In genomic region chr12:102288846-102289245, GRCm38 (mm10) we compare ENCODE assay signal across 10 mouse cellular contexts.
"Had no signal": no experiment of that assay in that cellular context is flagged by ENCODE, and none has a peak within 500 bp of the region (broad histone marks: within the 10 kb centered on the region; RNA-seq: fewer than 3 reads in every experiment).

No protein-coding gene starts in this region.

- H3K4me2 ChIP-seq: liver, embryonic 13.5 days; neural tube, embryonic 12.5 days had no signal

- H3K9ac ChIP-seq: liver, embryonic 13.5 days; liver, postnatal 0 days; neural tube, embryonic 12.5 days had no signal

- ATAC-seq: inflammation-experienced regulatory T-cells, adult 6 months; liver, postnatal 0 days had no signal

- H3K9me3 ChIP-seq: limb, embryonic 10.5 days; liver, embryonic 13.5 days; neural tube, embryonic 12.5 days had no signal

- H3K36me3 ChIP-seq: limb, embryonic 10.5 days; neural tube, embryonic 12.5 days had no signal

- H3K4me3 ChIP-seq: left cerebral cortex, adult 2 months; limb, embryonic 10.5 days; liver, embryonic 13.5 days; neural tube, embryonic 12.5 days had no signal

- DNase-seq: kidney, adult 8-10 months; liver, embryonic 13.5 days; liver, postnatal 0 days; midbrain, embryonic 14.5 days; thymus, postnatal 4 days had no signal

- H3K27ac ChIP-seq: left cerebral cortex, adult 2 months; limb, embryonic 10.5 days; liver, embryonic 13.5 days; macrophage; neural tube, embryonic 12.5 days had no signal
